Mouse (Mus musculus): ENCODE measurements around the gene Ttc16. TPM values are rescaled to one million over a fixed set of nuclear protein-coding genes. Genes with fewer than 3 reads are reported as not detected.
A peak's percentile ranks its signal among the peaks of the same experiment; 100 is the strongest.

The Ttc16 gene
- polyA plus RNA-seq, 1 experiment, result 0.03 TPM

GRCm38 (mm10) chr2:32712934-32713817, 62.3 kb downstream of the Ttc16 start, which contains the start of gene Cdk9:
Gene Cdk9, minus strand, starts transcription at chr2:32713076.
- TF ChIP-seq GATA1 (IDR thresholded peaks at IDR 0.05; ENCODE audit: borderline replicate concordance, low read length) (no peak), FLI1 (IDR thresholded peaks at IDR 0.05; ENCODE audit: low read length) (no peak)
- Histone ChIP-seq H3K36me3 (replicated peaks; ENCODE audit: low read length) (peaks cover 42% of the 10 kb centered on the region), H3K27me3 (replicated peaks) (no peaks in the 10 kb centered on the region), H3K9me3 (peaks cover 5% of the 10 kb centered on the region; the same call in 1 of the 2 replicates), H3K4me3 (replicated peaks) (peak within 1 kb of the TSS; percentile 97), H3K4me1 (peaks cover 73% of the 10 kb centered on the region)

GRCm38 (mm10) chr2:32712586-32712933, 62.9 kb downstream of the Ttc16 start:
- H3K4me1 ChIP-seq, result peaks cover 72% of the 10 kb centered on the region
- H3K9me3 ChIP-seq, result peaks cover 5% of the 10 kb centered on the region; the same call in 1 of the 2 replicates
- peak overlapping the region; percentile 97 for H3K4me3 ChIP-seq (replicated peaks)
- H3K27me3 ChIP-seq (replicated peaks), result no peaks in the 10 kb centered on the region
- TF ChIP-seq FLI1 (IDR thresholded peaks at IDR 0.05; ENCODE audit: low read length), result peak; percentile 59; the same call in 1 of the 2 replicates
- no peak for TF ChIP-seq GATA1 (IDR thresholded peaks at IDR 0.05; ENCODE audit: borderline replicate concordance, low read length)
- H3K36me3 ChIP-seq (replicated peaks; ENCODE audit: low read length), result peaks cover 48% of the 10 kb centered on the region

DNA sequence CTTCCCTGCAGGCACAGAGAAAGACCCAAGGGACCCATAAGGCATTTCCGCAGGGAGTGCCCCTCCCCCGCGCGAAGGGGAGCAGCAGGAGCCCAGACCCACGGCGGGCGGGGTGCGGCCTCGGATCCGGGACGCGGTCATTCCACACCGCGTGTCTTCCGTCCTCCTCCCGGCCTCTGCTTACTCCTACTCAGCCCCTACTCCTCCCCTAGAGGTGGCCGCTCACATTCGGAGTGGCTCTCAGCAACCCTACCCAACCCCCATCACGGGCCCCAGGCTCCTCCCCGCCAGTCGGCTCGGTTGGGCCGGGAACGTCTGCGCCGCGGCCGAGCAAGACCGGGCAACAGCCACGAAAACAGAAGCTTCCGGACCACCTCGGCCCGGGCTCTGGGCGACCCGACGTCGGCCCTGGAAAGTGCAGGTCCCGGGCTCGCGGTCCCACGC, 63.3 kb downstream of the Ttc16 start:
- H3K9me3 ChIP-seq, result peaks cover 5% of the 10 kb centered on the region; the same call in 1 of the 2 replicates
- peak overlapping the region; percentile 97 for H3K4me3 ChIP-seq (replicated peaks)
- H3K4me1 ChIP-seq, result peaks cover 71% of the 10 kb centered on the region
- TF ChIP-seq FLI1 (IDR thresholded peaks at IDR 0.05; ENCODE audit: low read length) (no peak), GATA1 (IDR thresholded peaks at IDR 0.05; ENCODE audit: borderline replicate concordance, low read length) (no peak)
- peaks cover 50% of the 10 kb centered on the region for H3K36me3 ChIP-seq (replicated peaks; ENCODE audit: low read length)
- H3K27me3 ChIP-seq (replicated peaks), result no peaks in the 10 kb centered on the region

- TF ChIP-seq GATA1 (IDR thresholded peaks at IDR 0.05; ENCODE audit: borderline replicate concordance, low read length) (no peak), FLI1 (IDR thresholded peaks at IDR 0.05; ENCODE audit: low read length) (no peak)
- Histone ChIP-seq H3K27me3 (replicated peaks) (no peaks in the 10 kb centered on the region), H3K9me3 (0 out of 2 replicates have a peak, but pooled peaks cover under 1% of the 10 kb centered on the region), H3K4me1 (peaks cover 72% of the 10 kb centered on the region), H3K36me3 (replicated peaks; ENCODE audit: low read length) (peaks cover 51% of the 10 kb centered on the region), H3K4me3 (replicated peaks) (peak overlapping the region; percentile 97)
Observed at GRCm38 (mm10) chr2:32711301-32712056, 64.0 kb downstream of the Ttc16 start.

- no peak for TF ChIP-seq FLI1 (IDR thresholded peaks at IDR 0.05; ENCODE audit: low read length)
- no peak for TF ChIP-seq GATA1 (IDR thresholded peaks at IDR 0.05; ENCODE audit: borderline replicate concordance, low read length)
- Histone ChIP-seq H3K4me1 (peaks cover 70% of the 10 kb centered on the region), H3K36me3 (replicated peaks; ENCODE audit: low read length) (peaks cover 61% of the 10 kb centered on the region), H3K9me3 (no peaks in the 10 kb centered on the region), H3K4me3 (replicated peaks) (peak overlapping the region; percentile 33), H3K27me3 (replicated peaks) (no peaks in the 10 kb centered on the region)
Observed at GRCm38 (mm10) chr2:32710425-32710824, 65.0 kb downstream of the Ttc16 start.

DNA sequence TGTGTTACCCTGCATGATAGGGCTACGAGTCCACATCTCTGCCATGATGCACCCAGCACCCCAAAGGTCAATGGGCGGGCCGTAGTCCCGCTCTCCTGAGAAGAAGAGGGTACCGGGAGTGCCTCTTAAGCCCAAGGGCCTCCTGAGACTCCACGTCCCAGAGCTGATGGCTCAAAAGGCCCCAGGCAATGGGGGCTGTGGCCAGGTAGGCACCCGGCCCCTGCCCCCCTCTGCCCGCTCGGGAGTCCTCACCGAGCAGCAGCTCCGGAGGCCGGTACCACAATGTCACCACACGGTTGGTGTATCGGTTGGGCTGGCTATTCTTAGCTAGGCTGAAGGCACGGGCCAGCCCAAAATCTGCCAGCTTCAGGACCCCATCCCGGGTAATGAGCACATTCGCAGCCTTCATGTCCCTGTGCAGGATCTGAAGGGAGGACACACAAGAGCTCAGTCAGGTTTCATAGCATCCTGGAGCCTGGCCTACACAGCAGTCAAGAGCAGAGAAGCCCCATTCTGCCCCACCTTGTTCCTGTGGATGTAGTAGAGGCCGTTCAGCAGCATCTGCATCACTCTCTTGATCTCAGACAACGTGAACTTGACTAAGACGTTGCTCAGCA, 65.8 kb downstream of the Ttc16 start:
- peak overlapping the region; percentile 5 for H3K4me3 ChIP-seq (replicated peaks)
- H3K9me3 ChIP-seq, result no peaks in the 10 kb centered on the region
- H3K36me3 ChIP-seq (replicated peaks; ENCODE audit: low read length), result peaks cover 68% of the 10 kb centered on the region
- peaks cover 68% of the 10 kb centered on the region for H3K4me1 ChIP-seq
- H3K27me3 ChIP-seq (replicated peaks), result no peaks in the 10 kb centered on the region
- TF ChIP-seq GATA1 (IDR thresholded peaks at IDR 0.05; ENCODE audit: borderline replicate concordance, low read length), result no peak
- TF ChIP-seq FLI1 (IDR thresholded peaks at IDR 0.05; ENCODE audit: low read length), result no peak

- Histone ChIP-seq H3K4me3 (replicated peaks) (peak overlapping the region; percentile 38), H3K36me3 (replicated peaks; ENCODE audit: low read length) (peaks cover 78% of the 10 kb centered on the region), H3K27me3 (replicated peaks) (no peaks in the 10 kb centered on the region), H3K9me3 (no peaks in the 10 kb centered on the region), H3K4me1 (peaks cover 58% of the 10 kb centered on the region)
- TF ChIP-seq GATA1 (IDR thresholded peaks at IDR 0.05; ENCODE audit: borderline replicate concordance, low read length), result no peak
- TF ChIP-seq FLI1 (IDR thresholded peaks at IDR 0.05; ENCODE audit: low read length), result no peak
Observed at GRCm38 (mm10) chr2:32708643-32709042, 66.8 kb downstream of the Ttc16 start.

Other genes with a start within 250 kb of the Ttc16 start
- 0.64 and 1.8 TPM in 2 replicates for gene Fam102a, start 240.3 kb downstream of the Ttc16 start, polyA plus RNA-seq (2012; ENCODE audit: insufficient read depth, low replicate concordance)
- 2.8 and 10.0 TPM in 2 replicates for gene Dpm2, start 204.8 kb downstream of the Ttc16 start, polyA plus RNA-seq (2012; ENCODE audit: insufficient read depth, low replicate concordance)
- gene Pip5kl1, start 200.8 kb downstream of the Ttc16 start, polyA plus RNA-seq (2012; ENCODE audit: insufficient read depth, low replicate concordance), result not detected in 2 replicates
- not detected in 2 replicates for gene 9430097D07Rik, start 199.9 kb downstream of the Ttc16 start, polyA plus RNA-seq (2012; ENCODE audit: insufficient read depth, low replicate concordance)
- gene St6galnac4, start 188.5 kb downstream of the Ttc16 start, polyA plus RNA-seq (2012; ENCODE audit: insufficient read depth, low replicate concordance), result 16.3 and 18.9 TPM in 2 replicates
- 36.4 and 40.9 TPM in 2 replicates for gene St6galnac6, start 175.9 kb downstream of the Ttc16 start, polyA plus RNA-seq (2012; ENCODE audit: insufficient read depth, low replicate concordance)
- gene Ak1, start 153.9 kb downstream of the Ttc16 start, polyA plus RNA-seq (2012; ENCODE audit: insufficient read depth, low replicate concordance), result 11.0 and 12.2 TPM in 2 replicates
- 90.6 and 227 TPM in 2 replicates for gene Eng, start 129.0 kb downstream of the Ttc16 start, polyA plus RNA-seq (2012; ENCODE audit: insufficient read depth, low replicate concordance)
- 39.7 and 57.5 TPM in 2 replicates for gene Fpgs, start 71.5 kb downstream of the Ttc16 start, polyA plus RNA-seq (2012; ENCODE audit: insufficient read depth, low replicate concordance)
- gene Cdk9, start 62.6 kb downstream of the Ttc16 start, polyA plus RNA-seq (2012; ENCODE audit: insufficient read depth, low replicate concordance), result 148 and 403 TPM in 2 replicates
- gene Sh2d3c, start 54.6 kb downstream of the Ttc16 start, polyA plus RNA-seq (2012; ENCODE audit: insufficient read depth, low replicate concordance), result 13.4 and 21.1 TPM in 2 replicates
- gene 6330409D20Rik, start 34.6 kb downstream of the Ttc16 start, polyA plus RNA-seq (2012; ENCODE audit: insufficient read depth, low replicate concordance), result 3.0 TPM in 1 of 2 replicates, not detected in the other
- gene Tor2a, start 18.4 kb downstream of the Ttc16 start, polyA plus RNA-seq (2012; ENCODE audit: insufficient read depth, low replicate concordance), result 30.1 and 93.0 TPM in 2 replicates
- 2.6 TPM in 1 of 2 replicates, not detected in the other for gene Ptrh1, start 153 bp upstream of the Ttc16 start, polyA plus RNA-seq (2012; ENCODE audit: insufficient read depth, low replicate concordance)
- not detected in 2 replicates for gene Cfap157, start 8.8 kb upstream of the Ttc16 start, polyA plus RNA-seq (2012; ENCODE audit: insufficient read depth, low replicate concordance)
- gene Stxbp1, start 71.6 kb upstream of the Ttc16 start, polyA plus RNA-seq (2012; ENCODE audit: insufficient read depth, low replicate concordance), result 1.6 TPM in 1 of 2 replicates, not detected in the other
- gene Fam129b, start 100.5 kb upstream of the Ttc16 start, polyA plus RNA-seq (2012; ENCODE audit: insufficient read depth, low replicate concordance), result 19.5 and 38.4 TPM in 2 replicates
- gene Rpl12, start 185.9 kb upstream of the Ttc16 start, polyA plus RNA-seq (2012; ENCODE audit: insufficient read depth, low replicate concordance), result 796 and 1,818 TPM in 2 replicates
- 8.5 and 10.1 TPM in 2 replicates for gene Lrsam1, start 186.0 kb upstream of the Ttc16 start, polyA plus RNA-seq (2012; ENCODE audit: insufficient read depth, low replicate concordance)
- gene Slc2a8, start 206.4 kb upstream of the Ttc16 start, polyA plus RNA-seq (2012; ENCODE audit: insufficient read depth, low replicate concordance), result 28.4 and 135 TPM in 2 replicates